Mouse (Mus musculus) cerebellum, adult (tissue): ENCODE measurements at regions not wholly inside any gene's neighbourhood (a gene's known extent, or its start where the extent isn't known, plus 50 kb on each side); places are given as distances from the start of the nearest gene placed in this dataset.
"Not testable (repeated sequence)": the region's sequence is repeated elsewhere in the genome, so short reads cannot be mapped to it uniquely, and the experiment has no call there.

Experiments used
- ATAC-seq: cut with Nextera tagmentation; 2 replicates; pipeline ENCODE4 v1.9.2; 2017; ENCODE audit warnings: mild to moderate bottlenecking, moderate library complexity, mixed read lengths; ENCODE audit not compliant: insufficient number of reproducible peaks, low FRiP score, low TSS enrichment

GRCm38 (mm10) chr10:104798816-104799393 lies 605.1 kb downstream of the Gm4340 start:
- no peak for ATAC-seq

GRCm38 (mm10) chr10:104804849-104805248 lies 611.0 kb downstream of the Gm4340 start:
- ATAC-seq, result no peak

- ATAC-seq, result no peak
Measured at GRCm38 (mm10) chr10:104818252-104818651, 624.4 kb downstream of the Gm4340 start.

- ATAC-seq, result no peak
Measured at GRCm38 (mm10) chr10:104851821-104852220, 658.0 kb downstream of the Gm4340 start.

- ATAC-seq, result no peak
Measured at GRCm38 (mm10) chr10:104853111-104853510, 659.3 kb downstream of the Gm4340 start.

GRCm38 (mm10) chr10:104878246-104878645 lies 684.4 kb downstream of the Gm4340 start:
- no peak for ATAC-seq

- ATAC-seq, result peak; percentile 52; the same call in 1 of the 2 replicates
Measured at GRCm38 (mm10) chr10:104914201-104914600, 660.0 kb downstream of the Tmtc2 start.

- no peak for ATAC-seq
Measured at GRCm38 (mm10) chr10:104915521-104915920, 658.7 kb downstream of the Tmtc2 start.

- no peak for ATAC-seq
Measured at GRCm38 (mm10) chr10:104936660-104937059, 637.6 kb downstream of the Tmtc2 start.

GRCm38 (mm10) chr10:104946372-104946771 lies 627.9 kb downstream of the Tmtc2 start:
- no peak for ATAC-seq

- not testable (repeated sequence) for ATAC-seq
Measured at GRCm38 (mm10) chr10:104948821-104949220, 625.4 kb downstream of the Tmtc2 start.

- no peak for ATAC-seq
Measured at GRCm38 (mm10) chr10:104968381-104968908, 605.8 kb downstream of the Tmtc2 start.
